Mouse (Mus musculus) adrenal gland, postnatal 14 days (tissue): ENCODE measurements around the gene Cmtr1. TPM values are rescaled to one million over a fixed set of nuclear protein-coding genes. Genes with fewer than 3 reads are reported as not detected.
"Not testable (repeated sequence)": the region's sequence is repeated elsewhere in the genome, so short reads cannot be mapped to it uniquely, and the experiment has no call there.

ENCODE experiments used
- DNase-seq: peaks from one replicate; pipeline ENCODE4 v3.0.0; 2021; ENCODE audit warnings: mixed read lengths
- total RNA-seq: library from RNA; stranded (reverse); gene quantifications from 2 replicates; pipeline ENCODE4 v1.2.3, GENCODE M21; 2021

The Cmtr1 gene
- total RNA-seq, 1 experiment from 2014 or later, result 71.6 TPM

DNA sequence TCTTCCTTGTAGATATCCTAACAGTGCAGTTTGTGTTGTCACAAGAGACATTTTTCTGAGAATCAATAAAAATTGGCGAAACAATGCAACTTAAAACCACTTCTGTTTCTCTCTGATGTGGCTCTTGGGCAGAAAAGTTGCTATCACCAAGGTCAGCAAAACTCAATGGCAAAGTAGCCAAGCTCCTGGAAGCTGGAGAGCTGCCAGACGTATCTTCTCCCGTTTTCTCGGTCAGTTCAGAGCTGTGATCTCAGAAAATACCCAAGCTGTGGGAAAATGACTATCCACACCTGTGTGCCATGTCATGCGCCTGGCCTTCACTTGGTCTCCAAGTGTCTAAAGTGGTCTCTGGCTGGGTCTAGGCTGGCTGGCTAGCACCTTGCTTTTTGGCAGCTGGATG is 45.5 kb downstream of the Cmtr1 start:
- peak; percentile 66 for DNase-seq

DNA sequence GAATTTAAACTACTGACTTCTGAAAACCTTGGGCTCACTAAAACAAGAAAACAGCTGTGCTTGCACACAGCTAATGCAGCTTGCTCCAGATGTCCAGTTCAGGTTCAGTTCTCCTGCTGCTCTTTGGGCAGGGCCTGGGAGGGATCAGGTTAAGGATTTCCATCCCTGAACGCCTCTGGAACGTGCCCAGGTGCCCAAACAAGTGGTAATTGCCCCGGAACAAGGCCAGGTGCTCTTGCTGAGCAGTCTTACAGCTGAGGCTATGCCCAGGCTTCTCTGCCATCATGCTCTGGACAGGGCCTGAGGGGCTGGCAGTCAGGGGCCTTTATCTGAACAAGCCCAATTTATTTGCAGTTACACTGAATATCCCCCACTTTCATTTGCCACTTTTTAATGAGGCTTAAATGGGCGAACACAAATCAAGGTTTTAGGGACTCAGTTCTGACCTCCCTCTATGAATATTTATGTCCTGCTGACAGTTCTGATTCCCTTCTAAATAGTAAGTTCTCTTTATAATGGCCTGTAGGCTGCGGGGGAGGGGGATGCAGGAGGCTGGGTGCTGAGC is 46.7 kb downstream of the Cmtr1 start:
- no peak for DNase-seq

DNA sequence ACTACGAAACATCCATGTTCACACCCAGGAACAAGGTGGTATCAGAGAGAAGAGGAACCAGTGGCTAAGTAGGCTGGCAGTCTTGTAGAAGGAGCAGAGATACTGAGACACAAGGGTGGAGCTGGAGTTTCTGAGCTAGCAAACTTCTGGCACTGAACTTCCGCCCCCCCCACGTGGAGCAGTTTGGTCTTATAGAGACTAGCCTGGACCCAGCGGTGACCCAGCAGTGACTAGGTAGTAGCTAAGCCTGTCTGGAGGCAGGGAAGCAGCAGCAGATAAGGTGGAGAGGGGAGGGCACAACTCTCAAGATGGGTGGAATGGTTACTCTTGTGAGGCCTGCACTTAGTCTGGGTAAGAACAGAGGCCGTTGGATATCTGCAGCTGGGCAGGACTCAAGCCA is 48.4 kb downstream of the Cmtr1 start:
- no peak for DNase-seq

DNA sequence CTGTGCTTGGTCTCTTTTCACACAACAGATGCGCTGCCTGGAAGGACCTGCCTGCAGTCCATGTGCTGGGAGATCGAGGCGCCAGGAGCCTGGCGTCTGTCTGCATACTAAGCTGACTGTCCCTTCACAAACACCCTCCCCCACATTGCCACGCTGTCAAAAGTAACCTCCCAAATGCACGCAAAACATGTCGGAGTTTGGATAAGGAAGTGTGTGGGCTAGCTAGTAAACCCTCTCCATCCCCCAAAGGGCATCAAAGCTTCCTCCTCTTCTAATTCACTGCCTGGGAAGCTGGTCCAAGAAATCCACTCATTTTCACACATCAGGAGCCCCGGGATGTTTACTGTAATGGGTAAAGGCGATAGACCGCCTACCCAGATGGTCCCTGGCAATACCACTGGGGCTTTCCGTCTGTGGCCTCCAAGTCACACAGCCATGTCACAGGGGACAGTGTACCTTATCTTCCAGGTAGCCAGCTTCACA is 50.2 kb downstream of the Cmtr1 start:
- no peak for DNase-seq

DNA sequence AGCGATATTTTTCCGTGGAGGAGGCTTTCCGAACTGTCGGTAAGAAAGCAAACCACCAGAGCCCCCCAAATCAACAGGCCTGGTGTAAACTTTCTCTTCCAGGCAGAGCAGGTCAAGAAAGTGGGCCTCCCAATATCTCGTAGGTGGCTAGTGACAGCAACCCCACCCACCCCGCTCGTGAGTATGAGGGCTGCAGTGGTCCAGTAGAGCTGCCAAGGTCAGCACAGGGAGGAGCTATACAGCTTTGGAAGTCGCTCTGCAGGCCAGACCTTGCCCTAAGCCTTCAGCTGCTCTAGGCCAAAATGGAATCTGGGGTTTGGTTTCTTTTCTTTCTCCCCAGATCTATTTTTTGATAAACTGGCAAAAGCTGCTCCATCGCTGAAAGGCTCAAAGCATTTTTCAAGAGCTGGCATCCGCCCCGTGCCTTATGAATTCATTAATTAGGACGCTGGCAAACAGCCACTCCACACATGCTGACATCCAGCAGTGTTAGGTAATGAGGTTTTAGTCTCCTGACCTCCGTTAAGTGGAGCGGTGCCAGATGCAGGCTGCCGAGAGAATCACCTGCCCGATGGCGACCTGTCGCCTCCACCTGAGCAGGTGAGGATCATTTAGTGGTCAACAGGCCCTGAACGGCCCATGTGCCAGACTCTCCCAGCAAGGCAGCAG is 50.8 kb downstream of the Cmtr1 start:
- peak; percentile 52 for DNase-seq

DNA sequence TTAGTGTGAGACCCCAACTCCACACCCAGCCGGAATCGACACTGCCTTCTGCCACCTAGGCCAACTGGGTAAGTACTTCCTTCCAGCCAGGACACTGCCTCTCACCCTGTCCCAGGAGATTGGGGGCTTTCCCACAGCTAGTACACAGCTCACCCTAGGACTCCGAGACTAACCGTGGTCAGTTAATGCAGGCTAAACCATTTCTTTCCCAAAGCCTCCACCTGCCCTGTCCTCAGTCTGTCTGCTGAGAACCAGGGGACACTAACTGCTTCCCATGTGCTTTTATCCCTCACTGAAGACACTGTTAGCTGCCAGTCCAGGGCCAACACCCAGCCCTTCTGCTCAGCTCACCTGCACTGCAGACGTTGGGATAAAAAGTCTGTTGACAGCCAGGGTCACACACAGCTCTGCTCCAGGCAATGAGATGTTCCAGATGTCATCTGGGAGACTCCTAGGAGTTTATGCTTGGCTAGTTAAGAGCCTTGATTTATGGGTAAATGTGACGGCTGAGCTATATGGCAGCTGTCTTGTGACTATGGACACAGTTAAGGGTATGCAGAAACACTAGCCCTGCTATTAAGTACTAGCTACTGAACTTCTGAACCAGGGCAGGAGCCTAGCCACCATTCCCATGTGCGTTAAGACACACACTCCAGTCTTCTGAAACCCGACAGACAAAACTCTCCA is 51.5 kb downstream of the Cmtr1 start:
- DNase-seq, result no peak

DNA sequence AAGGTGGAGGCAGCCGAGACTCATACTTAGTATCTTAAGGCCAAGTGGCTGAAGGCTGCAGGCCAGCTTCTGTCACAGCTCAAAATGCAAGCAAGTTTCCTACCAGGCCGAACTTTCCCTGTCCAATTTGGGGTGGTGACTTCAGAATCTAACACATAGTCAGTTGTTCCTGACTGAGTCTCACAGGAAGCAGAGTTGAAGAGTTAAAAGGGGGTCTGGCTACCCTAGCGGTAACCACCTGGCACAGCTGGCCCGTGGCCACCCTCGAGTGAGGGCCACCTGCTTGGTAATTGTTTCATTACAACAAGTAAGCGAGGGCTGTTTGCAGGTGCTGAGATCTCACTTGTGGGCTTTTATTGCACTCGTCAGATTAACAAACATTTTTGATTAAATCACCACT is 52.2 kb downstream of the Cmtr1 start:
- DNase-seq, result no peak

DNA sequence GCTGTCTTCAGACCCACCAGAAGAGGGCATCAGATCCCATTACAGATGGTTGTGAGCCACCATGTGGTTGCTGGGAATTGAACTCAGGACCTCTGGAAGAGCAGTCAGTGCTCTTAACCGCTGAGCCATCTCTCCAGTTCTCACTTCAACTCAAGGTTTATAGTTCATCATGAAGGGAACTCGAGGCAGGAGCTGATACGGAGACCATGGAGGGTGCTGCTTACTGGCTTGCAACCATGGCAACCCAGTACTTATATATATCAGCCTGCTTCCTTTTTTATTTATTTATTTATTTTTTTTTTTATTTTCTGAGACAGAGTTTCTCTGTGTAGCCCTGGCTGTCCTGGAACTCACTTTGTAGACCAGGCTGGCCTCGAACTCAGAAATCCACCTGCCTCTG is 53.3 kb downstream of the Cmtr1 start:
- not testable (repeated sequence) for DNase-seq

DNA sequence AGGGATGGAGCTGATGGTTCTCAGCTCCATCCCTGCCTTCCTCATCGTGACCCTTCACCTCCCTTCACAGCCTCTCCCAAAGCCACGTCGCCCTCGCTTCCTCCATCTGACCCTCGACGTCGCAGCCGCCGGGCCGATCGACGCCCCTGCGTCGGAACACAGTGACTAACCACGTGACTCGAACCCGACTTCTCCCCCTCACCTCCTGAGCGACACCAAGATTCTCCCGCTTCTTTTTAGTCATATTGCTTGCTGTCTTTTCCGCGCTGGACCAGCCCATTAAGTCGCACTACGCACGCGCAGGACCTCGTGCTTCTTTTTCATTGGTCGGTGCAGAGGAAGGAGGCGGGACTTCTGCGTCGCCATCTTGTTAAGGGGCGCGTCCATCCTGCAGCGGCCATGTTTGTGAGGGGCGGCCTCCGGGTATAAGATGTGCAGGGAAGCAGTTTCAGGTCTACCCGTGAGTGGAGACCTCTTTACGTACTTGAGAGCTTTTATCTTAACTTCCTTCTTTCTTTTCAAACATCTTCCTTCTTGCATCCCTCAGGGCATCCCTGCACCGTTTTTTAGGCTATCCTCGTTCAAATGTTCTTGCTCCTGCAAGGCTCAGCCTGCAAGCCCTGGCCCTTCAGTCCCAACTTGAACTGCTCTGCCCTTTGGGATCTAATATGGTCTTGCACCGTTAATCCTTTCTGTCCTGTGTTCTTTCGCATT is 56.5 kb downstream of the Cmtr1 start, which contains the start of gene Ccdc167:
Ccdc167 (minus strand) TSS at position 313 of the 714 bp plus-strand sequence.
- peak; percentile 97 for DNase-seq

DNA sequence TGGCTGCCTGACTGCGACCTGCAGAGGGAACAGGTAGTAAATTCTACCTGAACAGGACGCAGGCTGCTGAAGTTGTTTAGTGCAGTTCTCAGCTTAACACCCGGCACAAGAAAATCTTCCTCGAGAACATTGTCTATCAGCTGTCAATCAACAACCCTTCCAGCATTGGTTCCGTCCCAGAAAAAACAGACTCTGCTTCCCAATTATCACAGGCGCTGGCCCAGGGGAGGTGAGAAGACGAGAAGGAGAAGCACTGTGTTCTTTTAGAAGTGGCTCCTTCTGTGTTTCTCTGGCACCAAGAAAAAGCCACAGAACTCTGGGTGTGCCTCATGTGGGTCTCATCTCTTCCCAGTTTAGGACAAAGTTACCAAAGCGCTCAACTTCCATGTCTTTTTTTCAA is 58.3 kb downstream of the Cmtr1 start:
- DNase-seq, result no peak

DNA sequence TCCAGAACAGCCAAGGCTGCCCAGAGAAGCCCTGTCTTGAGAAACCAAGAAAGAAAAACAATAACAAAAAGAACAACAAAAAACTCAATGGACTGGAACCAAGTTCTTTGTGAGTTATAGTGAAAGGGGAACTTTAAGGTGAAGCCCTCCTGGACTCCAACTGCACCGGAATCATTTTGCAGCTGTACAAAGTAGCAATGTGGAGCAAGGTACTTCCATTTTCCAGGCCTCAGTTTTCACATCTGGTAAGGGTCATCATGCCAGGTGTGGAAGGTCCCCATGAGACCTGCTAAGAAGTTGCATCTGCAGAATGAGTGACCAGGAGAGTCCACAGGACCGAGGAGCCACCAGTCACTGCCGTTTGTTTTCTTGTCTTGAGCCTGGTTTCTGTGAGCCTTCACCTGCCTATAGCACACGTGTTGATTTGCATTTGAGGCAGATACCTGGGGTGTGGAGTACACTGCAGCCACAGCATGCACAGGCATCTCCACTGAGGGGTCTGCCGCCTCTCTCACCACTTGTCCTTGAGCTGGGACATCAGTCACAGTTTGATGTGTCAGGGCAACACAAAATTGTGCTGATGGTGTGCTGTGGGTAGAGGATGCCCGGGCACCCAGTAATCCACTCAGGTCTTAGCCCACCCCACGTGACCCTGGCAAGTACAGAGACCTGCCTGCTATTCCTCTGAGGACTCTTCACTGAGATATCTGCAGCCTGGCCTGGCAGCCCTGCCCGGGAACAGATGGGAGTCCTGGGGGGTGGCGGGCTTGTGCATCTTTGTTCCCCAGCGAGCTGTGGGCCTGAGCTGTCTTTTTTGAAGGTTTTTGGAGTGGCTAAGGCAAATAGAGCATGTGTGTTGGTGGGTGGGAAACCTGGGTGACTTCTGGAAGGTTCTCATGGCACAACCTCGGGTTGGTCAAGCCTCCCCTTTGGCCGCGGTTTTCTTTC is 59.5 kb downstream of the Cmtr1 start:
- DNase-seq, result no peak

DNA sequence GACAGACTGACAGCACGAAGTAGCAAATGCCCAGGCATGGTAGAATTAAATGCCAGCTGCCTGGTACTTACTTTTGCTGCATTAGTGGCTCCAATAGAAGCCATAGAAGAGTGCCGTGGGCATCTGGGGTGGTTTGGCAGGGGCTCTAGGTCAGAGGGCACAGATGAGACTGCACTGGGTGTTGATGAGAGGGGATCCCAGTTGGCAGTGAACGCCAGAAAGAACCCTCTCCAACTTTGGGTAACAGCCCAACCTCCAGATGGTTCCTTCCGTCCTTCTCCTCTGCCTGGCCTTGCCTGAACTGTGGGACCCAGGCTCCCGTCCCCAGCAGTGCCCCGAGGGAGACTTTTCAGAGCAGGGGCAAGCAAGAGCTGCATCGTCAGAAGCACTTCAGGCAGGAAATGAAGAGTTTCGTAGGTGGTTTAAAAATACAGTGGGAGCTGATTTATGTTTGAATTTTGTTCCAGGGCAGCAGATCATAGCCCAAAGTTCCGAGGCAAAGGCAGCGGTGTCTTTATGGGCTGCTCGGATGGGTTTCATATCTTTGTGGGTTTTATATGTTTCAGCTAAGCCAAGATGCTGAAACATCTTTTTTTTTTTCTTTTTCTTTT is 60.5 kb downstream of the Cmtr1 start:
- no peak for DNase-seq

DNA sequence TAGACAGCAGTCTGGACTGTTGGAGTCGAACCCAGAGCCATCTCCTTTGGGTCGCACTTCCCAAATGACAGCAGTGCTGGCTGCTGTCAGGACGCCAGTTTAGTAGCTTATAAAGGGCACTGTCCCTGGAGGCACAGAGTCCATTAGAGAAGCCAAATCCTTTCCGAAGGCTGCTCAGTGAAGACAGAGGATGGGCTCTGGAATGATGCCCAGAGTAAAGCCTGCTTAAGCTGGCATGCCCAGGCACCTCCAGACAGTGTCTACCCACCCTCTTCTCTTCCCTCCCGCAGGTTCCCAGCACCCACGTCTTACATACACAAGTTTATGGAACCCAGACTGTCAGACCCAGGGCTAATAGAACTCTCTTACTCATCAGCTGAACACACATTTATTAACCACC is 64.2 kb downstream of the Cmtr1 start:
- DNase-seq, result peak; percentile 36

DNA sequence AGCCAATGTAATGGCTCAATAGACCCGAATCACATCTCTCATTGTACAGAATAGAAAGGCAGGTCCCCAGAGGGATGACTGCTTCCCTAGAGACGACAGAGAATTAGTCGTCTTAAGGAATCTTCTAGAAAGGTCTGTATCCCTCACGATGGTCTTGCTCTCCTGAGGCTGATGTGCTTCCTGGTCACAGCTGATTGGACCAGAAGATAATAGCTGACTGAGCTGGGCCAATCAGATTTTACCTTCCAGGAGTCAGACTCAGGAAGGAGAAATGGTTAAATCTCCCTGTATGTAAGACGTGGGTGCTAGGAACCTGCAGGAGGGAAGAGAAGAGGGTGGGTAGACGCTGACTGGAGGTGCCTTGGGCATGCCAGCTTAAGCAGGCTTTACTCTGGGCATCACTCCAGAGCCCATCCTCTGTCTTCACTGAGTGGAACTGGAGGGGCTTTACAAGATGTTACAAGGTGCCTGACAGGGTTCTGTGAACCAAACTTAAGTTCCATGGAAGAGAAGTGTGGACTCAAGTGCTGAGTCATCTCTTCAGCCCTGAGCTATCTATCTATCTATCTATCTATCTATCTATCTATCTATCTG is 64.7 kb downstream of the Cmtr1 start:
- no peak for DNase-seq

DNA sequence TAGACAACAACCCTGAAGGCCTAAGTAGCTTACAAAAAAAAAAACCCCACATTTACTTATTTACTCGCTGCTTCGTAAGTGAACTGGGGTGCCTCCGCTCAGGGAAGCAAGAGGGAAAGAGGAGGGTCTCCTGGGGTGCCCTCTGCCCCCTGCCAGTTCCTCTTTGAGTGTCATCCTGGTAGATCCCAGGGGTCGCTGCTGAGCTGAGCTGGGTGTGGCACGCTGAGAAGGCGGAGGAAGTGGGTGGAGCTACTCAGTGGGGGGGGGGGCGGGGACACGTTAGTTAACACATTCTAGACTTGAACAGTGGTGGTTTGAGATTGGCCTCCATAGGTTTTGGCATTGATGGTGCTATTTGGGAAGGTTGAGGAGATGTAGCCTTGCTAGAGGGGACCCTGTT is 67.7 kb downstream of the Cmtr1 start:
- no peak for DNase-seq

DNA sequence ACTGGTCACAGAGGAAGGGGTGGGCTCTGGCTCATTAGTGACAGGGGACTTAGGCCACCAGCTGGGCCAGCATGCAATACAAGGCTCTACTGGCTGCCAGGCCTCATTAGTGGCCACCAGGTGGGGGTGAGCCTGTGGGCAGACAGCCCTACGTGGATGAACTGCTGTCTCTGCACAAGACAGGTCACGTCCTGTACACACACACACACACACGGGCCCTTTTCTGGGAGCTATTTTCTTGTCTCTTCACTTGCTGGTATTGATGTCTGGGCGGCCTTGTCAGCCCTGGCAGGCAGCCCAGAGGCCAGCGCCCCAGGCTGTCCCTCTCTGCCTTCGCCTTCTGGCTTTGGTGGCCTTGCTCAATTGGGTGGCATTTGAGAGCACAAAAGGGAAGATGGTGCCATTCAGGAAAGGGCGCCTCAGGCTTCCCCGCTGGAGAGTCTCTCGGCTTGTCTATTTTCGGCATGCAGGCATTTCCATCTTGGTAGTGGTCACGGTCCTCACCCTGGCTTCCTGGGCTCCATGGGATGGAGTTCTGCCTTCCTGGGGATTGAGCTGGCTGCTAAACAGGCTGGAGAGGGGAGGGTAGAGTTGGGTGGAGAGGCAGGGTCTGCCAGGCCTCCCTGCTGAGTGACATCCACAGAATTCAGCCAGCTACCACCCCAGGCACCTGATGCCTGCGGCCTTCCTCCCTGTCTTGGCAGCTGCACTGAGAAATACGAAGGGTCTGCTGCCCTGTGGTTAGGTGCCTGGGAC is 70.3 kb downstream of the Cmtr1 start:
- DNase-seq, result peak; percentile 84

DNA sequence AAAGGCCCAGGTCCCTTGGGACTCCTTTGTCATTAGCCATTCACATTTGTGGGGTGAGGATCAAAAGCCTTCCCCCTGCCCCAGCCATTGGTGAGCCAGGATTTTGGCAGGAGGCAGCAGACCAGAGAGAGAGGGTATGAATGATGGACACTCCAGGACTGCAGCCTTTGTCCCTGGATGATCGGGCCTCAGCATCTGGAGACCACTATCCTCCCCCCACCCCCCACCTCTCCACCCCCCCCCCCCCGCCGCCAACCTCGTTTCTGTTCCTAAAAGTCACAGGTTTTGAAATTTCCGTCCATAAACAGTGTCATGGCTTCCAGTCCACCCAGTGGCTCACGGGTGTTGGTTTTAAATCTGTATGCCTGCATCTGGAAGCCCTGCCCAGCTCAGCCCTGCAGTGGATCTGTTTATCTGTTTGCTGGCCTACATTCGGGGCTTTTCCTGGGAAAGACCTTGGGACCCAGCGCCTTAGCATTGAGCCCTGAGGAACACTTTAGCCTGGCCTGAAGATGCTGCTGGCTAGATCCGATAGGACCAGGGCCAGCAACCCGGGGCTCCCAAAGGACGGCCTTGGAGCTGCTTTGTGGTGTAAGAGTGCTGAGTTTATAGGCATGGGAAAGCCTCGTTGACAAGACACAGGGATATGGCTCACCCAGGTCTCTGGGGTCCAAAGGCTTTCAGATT is 71.0 kb downstream of the Cmtr1 start:
- peak; percentile 65 for DNase-seq

DNA sequence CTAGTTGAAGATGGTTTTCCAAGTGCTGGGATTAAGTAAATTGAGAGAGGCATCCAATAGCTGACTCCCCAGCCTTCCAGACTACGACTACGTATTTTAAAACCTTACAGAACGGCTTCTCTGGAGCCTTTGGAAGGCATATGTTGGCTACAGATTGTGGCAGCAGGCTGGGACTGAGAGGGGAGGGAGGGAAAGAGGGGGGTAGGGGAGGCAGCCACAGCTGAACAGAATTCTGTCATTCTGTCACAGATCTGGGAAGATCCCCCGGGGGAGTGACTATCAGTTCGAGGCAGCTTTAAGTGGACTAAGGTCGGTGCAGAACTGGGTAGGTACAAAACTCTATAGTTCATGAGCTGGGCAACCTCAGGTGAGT is 71.5 kb downstream of the Cmtr1 start:
- no peak for DNase-seq

DNA sequence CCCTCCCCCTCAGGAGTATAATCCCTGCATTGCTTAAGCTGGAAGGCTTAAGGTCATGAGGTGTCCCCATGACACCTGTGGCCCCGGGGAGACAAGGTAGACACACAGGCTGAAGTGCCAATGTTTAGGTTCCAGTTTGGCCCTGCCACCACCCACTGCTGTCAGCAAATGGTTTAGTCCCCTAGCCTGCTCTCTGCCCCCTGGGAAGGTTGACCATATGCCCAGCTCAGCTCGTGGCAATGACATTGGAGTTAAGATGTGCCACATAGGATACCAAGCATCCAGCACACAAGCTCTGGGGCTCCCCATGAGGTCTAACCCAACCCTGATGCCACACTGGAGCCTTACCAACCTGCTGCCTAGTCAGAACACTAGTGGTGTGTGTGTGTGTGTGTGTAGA is 72.1 kb downstream of the Cmtr1 start:
- no peak for DNase-seq
